Mouse (Mus musculus) macrophage (primary cell): ENCODE results near the gene Gps1. TPM values are rescaled to one million over a fixed set of nuclear protein-coding genes. Genes with fewer than 3 reads are reported as not detected.
"Not testable (repeated sequence)": the region's sequence is repeated elsewhere in the genome, so short reads cannot be mapped to it uniquely, and the experiment has no call there.

Source experiments
- H3K27ac ChIP-seq: fragments of 350-480 bp; formaldehyde crosslinking; 2 replicates; pipeline ENCODE4 v1.9.0; 2021
- H3K36me3 ChIP-seq: fragments of 350-480 bp; formaldehyde crosslinking; 2 replicates; pipeline ENCODE4 v1.9.0; 2021; ENCODE audit errors: inconsistent target
- H3K4me3 ChIP-seq: fragments of 350-480 bp; formaldehyde crosslinking; 2 replicates; pipeline ENCODE4 v1.9.0; 2021; ENCODE audit errors: inconsistent target
- H3K79me2 ChIP-seq: fragments of 350-480 bp; formaldehyde crosslinking; 2 replicates; pipeline ENCODE4 v1.9.0; 2021; ENCODE audit errors: inconsistent target
- WGBS: methylation state at CpG from one replicate; pipeline ENCODE4 v1.1.7; 2026; ENCODE audit warnings: inconsistent platforms; ENCODE audit not compliant: missing documents; 5-methylcytosine and 5-hydroxymethylcytosine counted together
- polyA plus RNA-seq: library from polyadenylated mRNA; stranded (reverse); fragments of 250-400 nt; gene quantifications from 3 replicates; pipeline ENCODE4 v1.2.4, GENCODE M21; 2018; ENCODE audit warnings: inconsistent platforms

Gps1 gene
- polyA plus RNA-seq, 1 experiment from 2014 or later: 31.8 TPM

DNA sequence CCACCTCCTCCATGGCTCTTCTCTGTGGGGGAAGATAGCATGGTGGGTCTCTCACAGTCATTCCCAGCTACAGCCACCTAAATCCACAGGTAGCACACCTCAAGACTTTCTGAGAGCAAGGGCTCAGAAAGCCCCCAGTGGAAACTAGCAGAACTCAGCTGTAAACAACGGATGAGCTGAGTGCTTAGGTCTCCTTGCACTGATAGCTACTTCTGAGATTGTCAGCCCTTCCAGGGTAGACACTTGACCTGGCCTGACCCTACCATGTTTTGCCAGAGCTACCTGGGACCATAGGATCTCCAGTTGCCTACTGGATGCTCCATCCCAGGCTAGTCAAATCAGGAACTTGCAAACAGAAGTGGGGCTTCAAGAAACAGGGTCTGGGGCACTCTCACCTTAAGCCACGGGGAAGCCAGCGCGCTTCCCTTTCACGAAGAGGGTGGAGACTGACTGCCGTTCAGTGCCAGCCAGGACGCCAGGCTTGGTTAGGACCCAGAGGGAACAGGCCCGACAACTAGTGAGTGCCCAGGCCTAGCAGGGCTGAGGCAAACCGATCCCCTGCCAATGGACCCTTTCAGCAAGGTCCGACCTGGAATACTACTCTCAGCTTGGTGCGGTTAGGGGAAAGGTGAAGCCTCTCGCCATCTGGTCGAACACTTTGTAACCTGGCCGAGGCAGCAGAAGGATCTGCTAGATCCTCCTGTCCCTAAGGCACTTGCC, 38.9 kb downstream of the Gps1 start:
- peaks cover 19% of the 10 kb centered on the region for H3K36me3 ChIP-seq
- WGBS: 1% methylated on average over 14 of the region's 14 CpGs
- H3K79me2 ChIP-seq: peaks cover 40% of the 10 kb centered on the region

DNA sequence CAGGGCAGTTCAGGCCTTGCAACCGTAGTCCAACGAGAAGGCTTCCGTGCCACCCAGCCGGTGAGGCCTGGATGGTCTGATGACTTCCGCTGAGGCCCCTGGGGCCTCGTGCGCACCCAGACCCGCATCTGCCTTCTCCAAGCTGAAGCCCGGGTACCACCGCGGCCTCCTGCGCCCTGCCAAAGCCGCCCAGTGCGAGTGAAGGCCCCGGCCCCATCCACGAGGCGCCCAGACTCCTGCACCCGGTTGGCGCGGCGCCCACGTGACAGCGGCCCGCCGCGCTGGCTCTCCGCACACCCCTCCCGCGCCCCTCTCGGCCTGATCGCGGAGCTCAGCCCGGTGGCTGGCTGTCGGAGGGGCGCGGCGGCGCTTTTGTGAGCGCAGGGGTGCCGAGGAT, 39.5 kb downstream of the Gps1 start:
- Histone ChIP-seq H3K27ac (peak overlapping the region; percentile 78), H3K36me3 (peaks cover 14% of the 10 kb centered on the region)
- under 1% methylated on average over 26 of the region's 40 CpGs for WGBS

More for the DNA sequence above, 38.9 kb downstream of the Gps1 start:
- Histone ChIP-seq H3K27ac (peak overlapping the region; percentile 78), H3K4me3 (peak overlapping the region; percentile 90)

GRCm38 (mm10) chr11:120823956-120824786, 40.1 kb downstream of the Gps1 start, which contains the start of gene Fasn:
Gene Fasn (minus strand): TSS chr11:120824547.
- Histone ChIP-seq H3K79me2 (peaks cover 40% of the 10 kb centered on the region), H3K4me3 (peak within 1 kb of the TSS; percentile 90), H3K36me3 (peaks cover 7% of the 10 kb centered on the region), H3K27ac (peak within 1 kb of the TSS; percentile 78)
- WGBS: under 1% methylated on average over 97 of the region's 109 CpGs

More for the DNA sequence above, 39.5 kb downstream of the Gps1 start:
- H3K79me2 ChIP-seq: peaks cover 40% of the 10 kb centered on the region
- peak overlapping the region; percentile 90 for H3K4me3 ChIP-seq

- Histone ChIP-seq H3K4me3 (peak overlapping the region; percentile 20), H3K27ac (peak overlapping the region; percentile 32), H3K79me2 (peaks cover 36% of the 10 kb centered on the region), H3K36me3 (peaks cover under 1% of the 10 kb centered on the region; the same call in 1 of the 2 replicates)
- 7% methylated on average over 21 of the region's 21 CpGs for WGBS
Measured at GRCm38 (mm10) chr11:120824787-120825288, 40.8 kb downstream of the Gps1 start.

DNA sequence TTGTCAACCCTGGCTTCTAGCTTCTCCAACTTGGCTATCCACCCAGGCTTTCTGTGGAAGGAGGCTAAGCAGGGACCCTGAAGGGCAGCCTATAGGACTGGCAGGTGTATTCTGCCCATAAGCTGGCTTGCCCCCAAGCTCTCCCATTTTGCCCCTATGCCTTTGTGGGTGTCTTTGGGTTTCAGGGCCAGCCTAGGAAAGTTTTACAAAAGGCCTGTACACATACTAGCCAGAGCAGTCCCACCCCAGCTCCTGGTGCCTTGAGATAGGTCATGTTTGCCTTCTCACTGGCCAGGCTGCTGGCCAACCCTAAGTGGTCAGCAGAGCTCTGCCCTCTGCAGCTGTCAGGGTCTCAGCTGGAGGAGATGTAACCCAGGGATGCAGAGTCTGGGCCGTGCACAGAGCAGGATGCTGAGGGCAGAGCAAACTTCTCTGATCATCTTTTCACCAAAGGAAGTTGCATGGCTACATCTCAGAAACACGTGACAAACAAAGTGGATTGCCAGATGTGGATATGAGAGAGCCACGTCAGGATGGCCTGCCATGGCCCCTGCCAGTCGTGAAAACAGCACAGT, 41.3 kb downstream of the Gps1 start:
- peak overlapping the region; percentile 20; the same call in 1 of the 2 replicates for H3K4me3 ChIP-seq
- H3K36me3 ChIP-seq: no peaks in the 10 kb centered on the region; the same call in 1 of the 2 replicates
- 71% methylated on average over 4 of the region's 4 CpGs for WGBS
- H3K79me2 ChIP-seq: peaks cover 31% of the 10 kb centered on the region
- peak overlapping the region; percentile 32 for H3K27ac ChIP-seq

- no peaks in the 10 kb centered on the region for H3K36me3 ChIP-seq
- H3K79me2 ChIP-seq: peaks cover 22% of the 10 kb centered on the region
- H3K4me3 ChIP-seq: no peak overlapping the region
- no peak overlapping the region for H3K27ac ChIP-seq
- 96% methylated on average over 8 of the region's 8 CpGs for WGBS
Measured at GRCm38 (mm10) chr11:120826016-120826953, 42.2 kb downstream of the Gps1 start.

- H3K27ac ChIP-seq: no peak overlapping the region
- WGBS: 83% methylated on average over 4 of the region's 4 CpGs
- H3K36me3 ChIP-seq: no peaks in the 10 kb centered on the region
- H3K79me2 ChIP-seq: peaks cover under 1% of the 10 kb centered on the region; the same call in 1 of the 2 replicates
- H3K4me3 ChIP-seq: no peak overlapping the region
Measured at GRCm38 (mm10) chr11:120828416-120828815, 44.3 kb downstream of the Gps1 start.

- no peaks in the 10 kb centered on the region for H3K36me3 ChIP-seq
- H3K79me2 ChIP-seq: no peaks in the 10 kb centered on the region
- H3K27ac ChIP-seq: no peak overlapping the region
- WGBS: 98% methylated on average over 10 of the region's 10 CpGs
- no peak overlapping the region for H3K4me3 ChIP-seq
Measured at GRCm38 (mm10) chr11:120829757-120830532, 45.9 kb downstream of the Gps1 start.

DNA sequence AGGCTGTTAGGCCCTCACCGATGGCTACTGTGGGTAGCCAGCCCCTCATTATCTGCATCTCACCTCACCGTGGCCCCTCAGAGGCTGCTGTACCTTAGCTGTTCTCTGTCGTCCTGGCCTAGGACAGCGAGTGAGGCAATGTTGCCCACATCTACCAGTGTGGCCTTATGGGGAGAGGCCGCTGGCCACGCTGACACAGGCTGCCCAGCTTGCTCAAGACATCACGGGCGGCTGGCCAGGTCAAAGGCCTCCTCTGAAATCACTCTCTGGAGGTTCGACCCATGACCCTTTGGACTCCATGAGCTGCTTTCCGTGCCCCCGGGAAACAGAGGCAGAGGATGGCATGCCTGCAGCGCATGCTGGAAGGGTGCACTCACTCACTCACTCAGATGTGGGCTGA, 46.6 kb downstream of the Gps1 start:
- H3K79me2 ChIP-seq: no peaks in the 10 kb centered on the region
- 98% methylated on average over 12 of the region's 12 CpGs for WGBS
- no peak overlapping the region for H3K27ac ChIP-seq
- no peaks in the 10 kb centered on the region for H3K36me3 ChIP-seq
- no peak overlapping the region for H3K4me3 ChIP-seq

DNA sequence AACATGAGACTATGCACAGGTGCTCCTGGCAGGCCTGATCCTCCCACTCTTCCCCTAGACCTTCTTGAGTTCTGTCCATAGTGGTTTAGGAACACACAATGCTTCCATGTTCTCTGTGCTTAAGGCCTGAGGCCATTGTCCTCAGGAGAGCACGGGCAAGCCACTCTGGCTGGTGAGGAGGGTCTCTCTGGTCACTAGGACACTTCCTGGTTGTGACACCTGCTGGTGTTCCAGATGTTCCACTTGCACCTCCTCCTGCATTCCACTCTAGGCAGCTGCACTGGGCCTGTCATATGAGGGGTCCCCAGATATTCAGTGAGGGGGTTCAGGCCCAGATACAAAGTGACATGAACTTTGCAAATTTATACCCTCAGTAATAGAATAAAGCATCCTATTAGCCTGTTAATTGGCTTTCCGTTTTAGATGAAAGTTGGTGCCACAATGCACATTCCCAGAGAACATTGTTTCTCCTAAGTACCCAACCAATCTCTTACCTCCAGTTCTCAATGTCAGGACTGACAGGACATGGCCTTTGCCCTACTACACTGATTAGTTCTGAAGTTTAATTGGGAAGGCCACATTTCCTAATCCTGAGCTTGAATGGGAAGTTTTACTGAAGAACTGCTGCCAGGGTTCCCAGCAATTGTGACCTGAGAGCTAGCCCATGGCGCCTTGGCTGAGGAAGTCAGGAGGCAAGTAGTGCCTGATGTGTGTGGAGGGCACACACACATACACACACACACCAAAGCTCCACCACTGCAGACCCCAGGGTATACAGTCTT, 47.8 kb downstream of the Gps1 start:
- WGBS: 94% methylated on average over 3 of the region's 3 CpGs
- Histone ChIP-seq H3K79me2 (no peaks in the 10 kb centered on the region), H3K27ac (no peak overlapping the region), H3K36me3 (no peaks in the 10 kb centered on the region), H3K4me3 (no peak overlapping the region)

GRCm38 (mm10) chr11:120832962-120833361, 48.9 kb downstream of the Gps1 start:
- not testable (repeated sequence) for H3K36me3 ChIP-seq, H3K4me3 ChIP-seq, H3K27ac ChIP-seq, H3K79me2 ChIP-seq
- WGBS: 96% methylated on average over 4 of the region's 5 CpGs

DNA sequence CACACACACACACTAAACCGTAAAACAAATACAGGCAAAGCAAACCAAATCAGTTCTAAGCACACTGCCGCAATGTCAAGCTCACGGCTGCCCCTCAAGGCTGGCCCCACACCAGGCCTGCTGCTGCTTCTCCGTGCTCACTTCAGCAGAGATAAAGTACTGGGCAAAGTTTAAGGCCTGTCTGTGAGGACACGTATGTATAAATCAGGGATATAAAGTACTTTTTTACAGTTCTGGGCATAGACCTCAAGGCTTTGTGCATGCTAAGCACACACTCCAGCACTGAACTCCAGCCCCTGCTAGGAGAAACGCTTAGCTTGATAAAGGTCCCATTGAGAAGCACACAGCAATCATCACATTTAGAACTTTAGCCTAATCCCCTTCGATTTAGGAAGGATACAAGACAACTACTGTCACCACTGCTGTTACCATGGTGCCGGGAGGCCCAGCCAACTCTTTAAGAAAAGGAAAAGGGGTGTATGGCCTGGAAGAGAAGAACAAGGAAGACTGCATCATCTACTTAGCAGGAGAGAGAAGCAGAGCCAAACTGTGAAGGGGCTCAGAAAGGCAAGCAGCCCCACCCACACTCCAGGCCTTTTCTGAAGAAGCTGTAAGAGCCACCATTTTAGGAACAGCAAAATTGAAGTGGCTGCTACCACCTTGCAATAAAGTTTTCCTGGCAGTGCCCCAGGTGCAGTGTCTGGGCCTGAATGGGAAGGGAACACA, 49.6 kb downstream of the Gps1 start:
- no peak overlapping the region for H3K27ac ChIP-seq
- WGBS: 93% methylated on average over 8 of the region's 8 CpGs
- H3K36me3 ChIP-seq: no peaks in the 10 kb centered on the region
- no peaks in the 10 kb centered on the region for H3K79me2 ChIP-seq
- no peak overlapping the region for H3K4me3 ChIP-seq
